Mouse (Mus musculus) urinary bladder, postnatal 36 days (tissue): ENCODE measurements around the gene Lpin2.
A peak's percentile ranks its signal among the peaks of the same experiment; 100 is the strongest.

Source experiments
- DNase-seq, 2 experiments: peaks; one replicate each; pipeline ENCODE4 v3.0.0; 2022; ENCODE audit warnings: low spot score in 2 of 2, mixed read lengths in 1 of 2

Gene Lpin2

GRCm38 (mm10) chr17:71182211-71182721 lies at the start of gene Lpin2:
Lpin2 (plus strand) TSS chr17:71182560.
- DNase-seq: no peak

DNA sequence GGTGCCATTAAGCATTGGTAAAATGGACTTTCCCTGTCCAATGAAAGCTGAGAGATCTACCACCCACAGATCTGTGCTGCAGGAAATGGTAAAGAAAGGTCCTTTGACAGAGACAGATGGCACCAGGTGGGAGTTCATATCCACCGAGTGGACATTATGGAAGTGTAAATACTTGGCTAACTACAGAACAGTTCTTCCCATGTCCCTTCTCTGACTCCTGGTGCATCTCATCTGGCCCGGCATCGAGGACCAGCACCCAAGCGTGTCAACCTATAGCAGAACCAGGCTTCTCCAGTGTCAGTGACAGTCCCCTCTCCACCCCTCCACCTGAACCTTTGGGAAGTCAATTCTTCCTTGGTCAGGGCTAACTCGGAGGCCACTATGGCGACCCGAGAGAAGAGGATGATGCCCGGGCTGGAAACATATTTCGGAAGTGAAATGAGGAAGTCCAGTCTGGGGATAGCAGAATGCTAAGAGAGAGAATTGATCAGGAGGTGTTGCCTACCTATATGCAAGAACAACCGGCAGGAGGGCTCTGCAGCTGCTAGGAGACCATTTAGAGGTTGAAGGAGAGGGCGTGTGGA lies 49.4 kb upstream of the Lpin2 start:
- no peak for DNase-seq

- no peak for DNase-seq
Observed at GRCm38 (mm10) chr17:71134441-71134955, 47.9 kb upstream of the Lpin2 start.

GRCm38 (mm10) chr17:71135108-71135507 lies 47.3 kb upstream of the Lpin2 start:
- no peak for DNase-seq

DNA sequence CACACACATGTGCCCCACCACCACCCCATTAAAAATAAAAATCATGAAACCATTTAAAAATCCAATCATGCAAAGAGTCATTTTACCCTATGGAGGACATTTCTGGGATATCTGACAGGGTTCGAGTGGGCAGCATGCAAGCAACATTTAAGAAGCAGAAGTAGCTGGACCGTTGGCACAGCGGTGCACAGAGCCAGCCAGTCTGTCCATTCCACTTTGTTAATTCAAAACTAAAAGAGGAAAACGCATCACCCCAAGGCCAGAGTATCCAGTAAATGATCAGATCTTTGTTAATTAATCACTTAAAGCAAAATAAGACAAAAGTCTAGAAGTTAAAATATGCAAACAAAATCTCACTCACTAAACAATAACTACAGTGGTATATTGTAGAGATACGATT lies 46.5 kb upstream of the Lpin2 start:
- DNase-seq: no peak

GRCm38 (mm10) chr17:71136384-71137333 lies 45.7 kb upstream of the Lpin2 start:
- DNase-seq: no peak

DNA sequence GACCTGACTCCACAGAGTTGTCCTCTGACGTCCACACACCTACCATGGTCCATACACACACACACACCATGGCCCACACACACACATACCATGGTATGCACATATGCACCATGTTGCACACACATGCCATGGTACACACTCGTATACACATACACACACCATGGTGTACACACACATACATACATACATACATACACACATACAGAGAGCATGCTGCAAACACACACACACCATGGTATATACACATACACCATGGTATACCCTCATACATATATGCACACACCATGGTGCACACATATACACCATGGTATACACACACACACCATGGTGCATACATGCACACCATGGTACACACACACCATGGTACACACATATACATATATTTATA lies 45.0 kb upstream of the Lpin2 start:
- no peak for DNase-seq

- DNase-seq: no peak
Observed at GRCm38 (mm10) chr17:71142068-71142467, 40.3 kb upstream of the Lpin2 start.

DNA sequence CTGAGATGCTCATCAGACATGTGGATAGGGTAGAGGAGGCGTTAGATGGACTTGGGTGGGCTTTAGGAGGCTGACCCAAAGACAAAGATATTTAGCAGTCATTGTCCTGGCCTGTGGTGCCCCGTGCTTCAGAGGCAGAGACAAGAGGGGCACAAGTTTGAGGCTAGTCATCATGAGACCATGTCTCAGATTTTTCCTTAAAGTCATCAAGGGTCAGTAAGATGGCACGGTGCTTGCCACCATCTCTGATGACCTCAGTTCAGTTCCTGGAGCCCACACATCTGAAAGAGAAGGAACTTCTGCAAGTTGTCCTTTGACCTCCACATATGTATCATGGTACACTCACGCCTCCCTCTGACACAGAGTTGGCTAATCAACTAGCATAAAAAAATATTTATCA lies 39.2 kb upstream of the Lpin2 start:
- DNase-seq: no peak

- no peak for DNase-seq
Observed at GRCm38 (mm10) chr17:71144322-71145116, 37.8 kb upstream of the Lpin2 start.

- no peak for DNase-seq
Observed at GRCm38 (mm10) chr17:71145248-71145961, 37.0 kb upstream of the Lpin2 start.

GRCm38 (mm10) chr17:71153356-71153755 lies 29.0 kb upstream of the Lpin2 start:
- no peak for DNase-seq

DNA sequence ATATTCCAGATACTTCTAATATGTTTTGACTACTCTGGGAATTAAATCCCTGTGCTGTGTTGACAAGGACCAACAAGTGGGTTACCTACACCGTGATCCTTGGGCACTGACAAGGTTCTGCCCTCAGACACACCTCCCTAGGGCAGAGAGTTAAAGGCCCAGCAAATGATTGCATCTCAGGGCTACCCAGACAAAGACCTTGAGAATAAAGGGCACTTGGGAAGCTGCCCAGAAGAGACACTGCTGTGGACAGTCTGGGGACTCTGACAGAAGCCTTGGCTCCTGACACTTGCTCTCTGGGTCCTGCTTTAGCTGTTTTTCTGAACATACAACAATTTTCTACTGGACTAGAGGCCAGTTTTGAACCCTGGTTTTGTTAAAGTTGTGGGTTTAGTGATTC lies 27.1 kb upstream of the Lpin2 start:
- no peak for DNase-seq

GRCm38 (mm10) chr17:71159152-71159567 lies 23.2 kb upstream of the Lpin2 start:
- DNase-seq: peak in 1 of 2 experiments; percentile 37

GRCm38 (mm10) chr17:71159720-71160119 lies 22.6 kb upstream of the Lpin2 start:
- DNase-seq: no peak

DNA sequence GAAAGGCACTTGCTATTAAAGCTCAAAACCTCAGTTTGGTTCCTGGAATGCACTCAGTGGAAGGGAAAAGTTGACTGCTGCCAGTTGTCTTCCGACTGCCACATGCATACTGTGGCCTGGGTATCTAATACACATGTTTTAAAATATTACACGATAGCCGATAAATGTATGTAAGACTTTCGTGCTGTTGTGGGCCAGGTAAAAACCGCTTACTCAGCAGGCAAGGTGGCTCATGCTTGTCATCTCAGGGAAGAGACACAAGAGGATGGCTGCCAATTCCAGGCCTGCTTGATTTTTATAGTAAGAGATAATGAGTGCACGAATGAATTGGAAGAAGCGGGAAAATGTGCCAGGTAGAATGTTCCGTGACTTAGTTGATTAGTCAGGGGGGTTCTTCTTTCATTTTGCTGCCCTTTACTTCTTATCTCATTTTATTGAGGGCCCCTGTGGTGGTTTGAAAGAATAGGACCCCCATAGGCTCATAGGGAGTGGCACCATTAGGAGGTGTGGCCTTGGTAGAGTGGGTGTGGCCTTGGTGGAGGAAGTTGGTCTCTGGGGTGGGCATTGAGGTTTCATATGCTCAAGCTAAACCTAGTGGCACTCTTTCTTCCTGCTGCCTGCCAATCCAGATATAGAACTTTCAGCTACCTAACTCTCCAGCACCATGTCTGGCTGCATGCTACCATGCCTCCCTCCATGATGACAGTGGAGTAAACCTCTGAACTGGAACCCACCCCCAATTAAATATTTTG lies 21.9 kb upstream of the Lpin2 start:
- no peak for DNase-seq

DNA sequence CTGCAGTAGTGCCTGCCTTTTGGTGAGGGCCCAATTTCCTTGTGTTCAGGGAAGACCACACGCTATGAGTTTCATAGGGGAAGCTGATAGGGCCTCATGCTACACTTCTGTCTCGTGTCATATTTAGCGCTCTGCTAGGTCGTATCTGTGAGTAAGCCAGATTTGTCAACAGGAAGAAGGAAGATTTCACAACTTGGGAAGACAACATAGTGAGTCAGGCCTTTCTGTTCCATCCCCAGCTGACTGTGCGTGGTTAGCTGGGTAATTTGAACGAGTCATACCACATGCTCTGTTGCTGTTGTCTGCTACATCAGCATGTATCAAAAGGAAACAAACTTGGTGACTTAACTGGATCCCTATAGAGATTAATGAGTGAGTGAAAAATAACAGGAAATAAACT lies 17.4 kb upstream of the Lpin2 start:
- peak in 1 of 2 experiments; percentile 32 for DNase-seq

GRCm38 (mm10) chr17:71168205-71168815 lies 14.1 kb upstream of the Lpin2 start:
- no peak for DNase-seq

DNA sequence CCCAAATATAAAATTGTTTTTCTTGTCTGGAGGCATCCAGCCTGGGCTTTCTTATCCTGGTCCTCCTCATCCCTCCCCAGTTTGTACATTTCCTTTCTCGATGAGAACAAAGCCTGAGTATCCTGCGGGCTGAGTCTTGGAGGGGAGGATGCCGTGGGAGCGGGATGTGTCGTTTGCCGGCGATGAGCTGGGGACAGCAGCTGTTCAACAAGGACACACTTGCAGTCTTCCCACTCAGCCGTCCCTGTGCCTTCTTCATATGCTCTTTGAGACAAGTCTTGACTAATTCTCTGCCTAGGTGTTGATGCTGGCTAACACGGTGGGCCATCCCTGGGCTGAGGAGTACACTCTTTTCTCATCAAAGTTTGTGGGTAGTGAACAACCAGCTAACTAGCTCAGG lies 13.5 kb upstream of the Lpin2 start:
- no peak for DNase-seq

DNA sequence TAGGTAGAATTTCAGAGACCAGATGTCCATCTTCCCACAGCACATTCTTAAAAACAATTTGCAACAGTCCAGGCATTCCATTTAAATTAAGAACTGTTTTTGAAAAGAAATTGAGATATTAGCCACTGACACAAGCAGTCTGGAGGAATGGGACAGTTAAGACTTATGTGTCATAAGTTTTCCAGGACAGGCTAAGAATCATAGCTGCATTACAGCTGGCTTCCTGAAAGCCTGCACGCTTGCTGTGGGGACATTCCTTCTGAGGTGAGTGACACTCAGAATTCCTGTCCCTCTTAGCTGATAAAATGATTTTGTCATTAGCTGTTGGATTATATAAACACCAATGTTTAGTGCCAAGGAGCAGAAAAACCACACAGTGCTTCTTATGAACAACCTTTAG lies 12.7 kb upstream of the Lpin2 start:
- DNase-seq: no peak
